ENCODE assay signal across 11 mouse cellular contexts in genomic region chr12:34792113-34792452, GRCm38 (mm10).
A peak's percentile ranks its signal among the peaks of the same experiment; 100 is the strongest.
DNase-seq lines count a peak whose midpoint lies in the region; ATAC-seq lines count a peak whose summit lies in the region.
"Had no signal": no experiment of that assay in that cellular context is flagged by ENCODE, and none has a peak within 500 bp of the region (broad histone marks: within the 10 kb centered on the region; RNA-seq: fewer than 3 reads in every experiment).

No protein-coding gene starts in this region.

- H3K4me1 ChIP-seq in heart, embryonic 12.5 days (replicated peaks) = peaks cover 12% of the 10 kb centered on the region
- H3K4me1 ChIP-seq in midbrain, embryonic 15.5 days = no peaks in the 10 kb centered on the region
- no peaks in the 10 kb centered on the region for H3K4me1 ChIP-seq in midbrain, embryonic 11.5 days (ENCODE audit: control insufficient read depth, insufficient read depth, low read length)
- peaks cover 8% of the 10 kb centered on the region; the same call in 1 of the 2 replicates for H3K4me1 ChIP-seq in stomach, embryonic 16.5 days (ENCODE audit: control insufficient read depth, insufficient read depth, low read length)

- no peak for DNase-seq in heart, adult 11 months
- DNase-seq in midbrain, embryonic 11.5 days (ENCODE audit: low spot score, missing footprints) = no peak
- DNase-seq in fibroblast of lung, adult 2 months (ENCODE audit: low read depth) = peak; percentile 39
- no peak for DNase-seq in adrenal gland, adult 18-20 months (ENCODE audit: low spot score in 2 of 2)
- DNase-seq: heart, postnatal 10 days; kidney, postnatal 10 days had no signal

- H3K36me3 ChIP-seq in heart, embryonic 12.5 days = no peaks in the 10 kb centered on the region
- no peaks in the 10 kb centered on the region for H3K36me3 ChIP-seq in midbrain, embryonic 15.5 days (replicated peaks)
- no peaks in the 10 kb centered on the region for H3K36me3 ChIP-seq in midbrain, embryonic 11.5 days (ENCODE audit: control insufficient read depth, insufficient read depth, low read length)
- H3K36me3 ChIP-seq in stomach, embryonic 16.5 days (ENCODE audit: control insufficient read depth, insufficient read depth, low read length) = no peaks in the 10 kb centered on the region

- no peak overlapping the region for H3K27ac ChIP-seq in heart, embryonic 12.5 days (ENCODE audit: poor library complexity, severe bottlenecking)
- H3K27ac ChIP-seq in midbrain, embryonic 15.5 days = no peak overlapping the region
- H3K27ac ChIP-seq in midbrain, embryonic 11.5 days (ENCODE audit: low read depth, low read length) = no peak overlapping the region
- H3K27ac ChIP-seq in stomach, embryonic 16.5 days (ENCODE audit: low read length) = peak overlapping the region; percentile 25
- H3K27ac ChIP-seq: macrophage had no signal

- 34% methylated on average over 3 of the region's 3 CpGs for WGBS in heart, embryonic 12.5 days
- 60% methylated on average over 3 of the region's 3 CpGs for WGBS in midbrain, embryonic 15.5 days
- WGBS in midbrain, embryonic 11.5 days = 84% methylated on average over 3 of the region's 3 CpGs
- WGBS in stomach, embryonic 16.5 days = 27% methylated on average over 3 of the region's 3 CpGs

- H3K4me2 ChIP-seq in heart, embryonic 12.5 days = peak overlapping the region; percentile 32
- H3K4me2 ChIP-seq in midbrain, embryonic 15.5 days = no peak overlapping the region
- H3K4me2 ChIP-seq in midbrain, embryonic 11.5 days = no peak overlapping the region
- H3K4me2 ChIP-seq in stomach, embryonic 16.5 days (ENCODE audit: low read depth, low read length) = no peak overlapping the region

- no peak overlapping the region for H3K9ac ChIP-seq in heart, embryonic 12.5 days
- H3K9ac ChIP-seq in midbrain, embryonic 15.5 days = no peak overlapping the region
- H3K9ac ChIP-seq in midbrain, embryonic 11.5 days (ENCODE audit: low read length) = no peak overlapping the region
- H3K9ac ChIP-seq in stomach, embryonic 16.5 days (ENCODE audit: low read length) = no peak overlapping the region

- H3K4me3 ChIP-seq in heart, embryonic 12.5 days = no peak overlapping the region
- no peak overlapping the region for H3K4me3 ChIP-seq in midbrain, embryonic 15.5 days
- no peak overlapping the region for H3K4me3 ChIP-seq in midbrain, embryonic 11.5 days (ENCODE audit: low read depth, low read length)
- H3K4me3 ChIP-seq in stomach, embryonic 16.5 days (replicated peaks; ENCODE audit: low read length) = no peak overlapping the region

- no peaks in the 10 kb centered on the region for H3K9me3 ChIP-seq in heart, embryonic 12.5 days (replicated peaks)
- no peaks in the 10 kb centered on the region for H3K9me3 ChIP-seq in midbrain, embryonic 15.5 days
- H3K9me3 ChIP-seq in midbrain, embryonic 11.5 days (ENCODE audit: control insufficient read depth, low read length) = no peaks in the 10 kb centered on the region
- no peaks in the 10 kb centered on the region for H3K9me3 ChIP-seq in stomach, embryonic 16.5 days (replicated peaks; ENCODE audit: control insufficient read depth, low read length)

- H3K27me3 ChIP-seq in heart, embryonic 12.5 days (replicated peaks) = no peaks in the 10 kb centered on the region
- H3K27me3 ChIP-seq in midbrain, embryonic 15.5 days (replicated peaks) = no peaks in the 10 kb centered on the region
- no peaks in the 10 kb centered on the region for H3K27me3 ChIP-seq in midbrain, embryonic 11.5 days (ENCODE audit: control insufficient read depth, insufficient read depth, low read length)
- no peaks in the 10 kb centered on the region for H3K27me3 ChIP-seq in stomach, embryonic 16.5 days (ENCODE audit: control insufficient read depth, insufficient read depth, low read length)

- no peak for ATAC-seq in heart, embryonic 12.5 days (ENCODE audit: insufficient number of reproducible peaks, low FRiP score)
- ATAC-seq in midbrain, embryonic 15.5 days (replicated peaks) = peak; percentile 51
- ATAC-seq in midbrain, embryonic 11.5 days (ENCODE audit: low FRiP score) = no peak
- ATAC-seq in stomach, embryonic 16.5 days (ENCODE audit: insufficient read depth, low FRiP score) = no peak
- no peak for ATAC-seq in erythroid progenitor cell, adult 5-6 weeks (replicated peaks; ENCODE audit: low FRiP score, poor library complexity, severe bottlenecking)
